Mouse (Mus musculus): ENCODE measurements at regions not wholly inside any gene's neighbourhood (a gene's known extent, or its start where the extent isn't known, plus 50 kb on each side); places are given as distances from the start of the nearest gene placed in this dataset.

DNA sequence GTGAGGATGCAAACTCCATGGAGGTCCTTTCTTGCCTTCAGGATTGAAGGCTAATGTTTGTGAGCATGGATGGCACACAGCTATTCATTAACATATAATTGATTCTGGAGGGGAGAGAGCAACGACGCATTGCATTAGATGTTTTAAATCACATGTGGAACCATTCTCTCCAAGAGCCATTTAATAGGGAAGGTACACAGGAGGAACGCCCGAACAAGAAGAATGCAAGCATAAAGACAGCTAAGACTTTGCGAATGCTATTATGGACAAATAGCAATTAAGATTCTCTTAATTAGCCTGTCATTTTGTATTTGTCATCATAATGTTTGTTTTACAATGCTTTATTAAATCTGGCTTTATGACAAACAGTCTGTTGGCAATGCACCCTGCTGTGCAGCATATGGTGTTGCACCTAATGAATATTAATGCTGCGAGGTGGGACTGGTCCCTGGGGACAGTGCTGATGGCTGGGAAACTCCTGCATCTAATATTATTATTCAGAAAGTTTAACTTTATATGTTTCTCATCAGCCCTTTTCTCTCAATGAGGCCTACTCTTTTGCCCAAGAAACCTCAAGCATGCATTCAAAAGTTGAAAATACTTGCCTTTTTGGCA is 497.5 kb downstream of the Pros1 start:
- no peak for DNase-seq

DNA sequence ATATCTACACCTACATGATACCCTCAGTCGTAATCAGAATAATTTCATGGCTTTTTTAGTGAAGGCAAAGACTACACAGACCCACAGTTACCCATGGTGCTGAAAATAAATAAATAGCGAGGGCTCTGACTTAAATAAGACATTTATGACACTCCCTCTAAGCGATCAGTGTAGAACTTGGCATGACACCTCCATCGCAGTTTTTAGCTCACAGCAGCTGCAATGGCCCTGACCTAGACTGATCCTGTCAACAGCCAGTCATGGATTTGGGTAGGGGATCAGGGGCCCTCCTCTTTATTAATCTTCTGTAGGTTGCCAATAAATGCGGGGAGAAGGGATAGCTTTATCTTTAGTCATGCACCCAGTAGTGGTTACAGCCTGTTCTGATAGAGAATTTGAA is 494.1 kb downstream of the Epha3 start:
- no peak for DNase-seq

DNA sequence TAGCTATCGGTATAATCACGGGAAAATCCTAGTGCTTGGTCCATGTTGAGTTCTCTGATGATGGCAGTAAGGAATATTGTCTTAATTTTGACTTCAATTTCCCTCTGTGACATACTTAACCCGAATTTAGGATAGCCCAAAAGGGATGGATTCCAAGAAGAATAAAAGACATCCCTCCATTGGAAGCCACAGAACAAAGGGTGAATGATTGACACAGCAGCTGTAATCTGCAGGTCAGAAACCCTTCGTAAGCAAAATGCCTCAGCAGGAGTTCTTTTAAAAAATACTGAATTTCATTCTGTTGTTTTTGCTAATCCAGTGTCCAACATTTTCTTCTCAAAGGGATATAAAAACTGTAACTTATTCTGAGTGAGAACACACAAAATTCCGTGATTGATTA is 492.7 kb downstream of the Epha3 start:
- DNase-seq: no peak

DNA sequence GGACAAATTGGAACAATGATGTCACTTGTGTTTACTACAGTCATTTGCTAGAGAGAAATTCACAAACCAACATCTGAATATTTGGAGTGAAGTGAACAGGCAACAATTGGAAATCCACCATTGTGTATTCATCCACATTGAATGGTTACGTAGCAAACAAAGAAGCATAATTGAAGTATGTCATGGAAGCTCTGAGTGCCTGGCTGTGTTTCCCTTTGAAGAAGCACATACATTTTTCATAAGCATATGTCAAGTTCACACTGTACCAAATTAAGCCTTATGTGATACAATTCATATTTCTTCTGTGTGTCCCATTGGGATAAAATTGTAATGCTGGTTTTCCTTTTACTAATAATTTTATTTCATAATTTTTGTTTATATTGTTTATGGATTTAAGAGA is 459.0 kb downstream of the Epha3 start:
- no peak for DNase-seq

DNA sequence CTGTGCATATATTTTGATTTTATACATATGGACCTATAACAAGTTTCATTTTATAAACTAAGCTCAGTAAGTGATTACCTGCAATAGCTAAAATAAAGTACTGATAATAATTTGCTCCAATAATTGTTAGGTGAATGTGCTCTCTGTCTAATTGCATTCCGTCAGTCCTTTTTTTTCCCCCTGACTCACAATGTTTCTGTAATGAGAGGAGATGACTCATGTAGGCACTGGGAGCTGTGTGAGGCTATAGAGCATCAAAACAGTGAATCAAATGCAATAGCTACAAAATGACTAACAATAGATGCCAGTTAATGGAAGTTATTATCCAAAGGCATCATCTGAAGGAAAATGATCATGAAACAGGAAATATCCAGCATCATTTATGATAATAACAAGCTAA is 451.3 kb downstream of the Epha3 start:
- no peak for DNase-seq

DNA sequence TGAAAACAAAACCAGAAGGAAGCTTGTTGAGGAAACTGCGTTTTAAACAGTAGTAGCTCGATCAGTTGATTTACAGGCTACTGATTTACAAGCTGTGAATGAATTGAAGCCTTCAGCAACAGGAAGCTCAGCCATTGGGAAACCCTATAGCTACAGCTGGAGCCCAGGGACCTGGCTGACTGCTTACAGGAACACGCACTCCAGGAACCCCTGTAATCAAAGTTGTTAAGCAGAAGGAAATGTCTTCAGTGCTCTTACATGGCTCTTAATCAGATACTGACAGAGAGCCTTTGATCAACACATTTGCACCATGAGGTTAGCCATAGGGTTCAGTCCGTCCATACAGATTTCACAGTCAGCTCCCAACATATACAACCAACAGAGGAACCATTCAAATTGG is 411.7 kb downstream of the Epha3 start:
- DNase-seq: no peak

DNA sequence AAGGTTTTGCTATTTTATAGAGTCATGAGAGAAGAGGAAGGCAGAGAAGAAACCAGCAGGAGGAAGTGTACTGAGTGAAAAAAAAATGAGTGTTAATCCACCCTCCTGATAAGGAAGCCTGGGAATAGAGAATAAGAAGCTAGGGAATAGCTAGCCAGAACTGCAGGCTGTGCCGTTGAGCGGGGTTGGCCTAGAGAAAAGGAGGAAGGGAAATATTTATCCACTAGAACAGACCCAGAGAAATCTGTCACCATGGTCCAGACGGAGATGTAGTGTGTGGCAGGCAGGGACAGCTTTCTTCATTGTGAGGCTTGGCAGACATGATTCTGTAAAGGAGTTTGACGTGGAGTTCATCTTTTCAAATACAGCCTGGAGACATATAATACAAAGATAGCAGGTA is 397.4 kb downstream of the Epha3 start:
- no peak for DNase-seq

DNA sequence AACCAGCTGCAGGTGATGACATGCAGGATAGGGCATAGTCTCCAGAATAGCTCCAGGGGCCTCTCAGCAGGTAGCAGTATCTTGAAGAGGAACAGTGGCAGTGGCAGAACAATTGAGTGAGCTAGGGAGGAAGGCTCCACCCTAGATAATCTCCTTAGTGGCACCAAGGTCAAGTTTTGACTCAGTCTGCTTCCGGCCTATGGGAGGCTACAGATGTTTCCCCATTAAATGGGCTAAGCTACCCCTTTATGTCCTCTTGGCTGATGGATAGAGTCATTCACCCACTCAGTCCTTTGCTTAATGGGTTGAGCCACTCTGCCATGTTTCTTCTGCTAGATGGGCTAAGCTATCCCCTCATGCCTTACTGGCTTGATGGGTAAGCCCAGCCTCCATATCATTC is 395.1 kb downstream of the Epha3 start:
- no peak for DNase-seq
